Mouse (Mus musculus): Measurements from ENCODE around the gene Riok1. TPM values are rescaled to one million over a fixed set of nuclear protein-coding genes. Genes with fewer than 3 reads are reported as not detected.

The Riok1 gene
- total RNA-seq, 2 experiments from 2014 or later = 8.8 to 10.6 TPM

DNA sequence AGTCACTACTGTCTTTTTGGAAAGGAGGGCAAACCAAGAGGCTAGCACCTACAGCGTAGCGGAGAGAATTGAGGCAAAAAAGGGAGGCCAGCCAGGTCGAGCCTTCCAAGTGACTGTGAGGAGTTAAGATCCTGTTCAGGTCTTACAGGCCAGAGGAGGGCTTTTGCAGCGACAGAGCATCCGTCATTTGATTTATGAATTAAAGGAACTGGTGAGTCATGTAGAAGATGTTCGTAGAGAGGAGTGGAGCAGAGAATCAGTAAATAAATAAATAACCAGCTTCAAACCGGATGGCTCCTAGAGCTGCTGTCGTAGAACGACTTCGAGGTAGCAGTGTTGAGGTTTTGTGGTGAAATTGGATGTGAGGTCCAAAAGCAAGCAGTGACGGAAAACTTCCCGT lies 1.0 kb downstream of the Riok1 start:
- DNase-seq (ENCODE audit: low spot score) = no peak
- intact Hi-C loops (cut with DNase I) = loop anchor here (2.0 to 10.0 kb wide), 2 partner anchors 43 to 583 kb away; partner anchors contain the start of gene Ssr1

DNA sequence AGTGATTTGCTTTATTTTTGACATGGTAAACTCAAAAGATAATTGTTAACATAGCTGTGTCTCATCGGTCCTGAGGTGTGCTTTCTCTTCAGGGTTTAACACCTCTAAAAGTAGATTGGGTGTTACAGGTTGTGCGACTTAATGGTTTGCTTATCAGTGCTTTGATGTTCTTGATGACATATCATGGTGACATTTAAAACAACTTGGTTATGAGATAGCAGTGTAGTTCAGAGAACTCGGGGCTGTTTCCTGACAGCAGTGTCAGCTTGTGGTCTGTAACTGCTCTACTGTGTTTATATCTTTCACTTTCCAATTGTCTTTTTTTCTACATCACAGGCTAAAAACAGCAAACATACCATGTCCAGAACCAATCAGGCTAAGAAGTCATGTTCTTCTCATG lies 13.1 kb downstream of the Riok1 start:
- no peak for DNase-seq (ENCODE audit: low spot score)
- intact Hi-C loops (cut with DNase I) = no loop called here

DNA sequence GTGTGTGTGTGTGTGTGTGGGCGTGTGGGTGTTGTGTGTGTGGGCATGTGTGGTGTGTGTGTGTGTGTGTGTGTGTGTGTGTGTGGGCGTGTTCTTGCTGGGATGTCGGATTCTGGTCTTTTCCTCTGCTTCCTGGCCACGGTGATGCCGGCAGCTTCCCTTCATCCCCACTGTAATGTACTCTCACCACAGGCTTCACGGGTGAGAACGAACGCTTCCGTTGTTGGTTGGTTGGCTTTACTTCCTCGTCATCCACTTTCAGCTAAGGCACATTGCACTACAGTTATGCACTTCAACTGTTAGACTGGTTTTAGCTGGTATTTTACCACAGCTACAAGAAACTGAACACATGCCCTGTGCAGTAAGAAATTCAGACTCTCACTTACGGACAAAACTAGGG lies 25.9 kb downstream of the Riok1 start:
- DNase-seq (ENCODE audit: low spot score) = no peak
- intact Hi-C loops (cut with DNase I) = loop anchor here (5.0 kb wide), 2 partner anchors 110 to 130 kb away; no protein-coding TSS in a partner anchor

DNA sequence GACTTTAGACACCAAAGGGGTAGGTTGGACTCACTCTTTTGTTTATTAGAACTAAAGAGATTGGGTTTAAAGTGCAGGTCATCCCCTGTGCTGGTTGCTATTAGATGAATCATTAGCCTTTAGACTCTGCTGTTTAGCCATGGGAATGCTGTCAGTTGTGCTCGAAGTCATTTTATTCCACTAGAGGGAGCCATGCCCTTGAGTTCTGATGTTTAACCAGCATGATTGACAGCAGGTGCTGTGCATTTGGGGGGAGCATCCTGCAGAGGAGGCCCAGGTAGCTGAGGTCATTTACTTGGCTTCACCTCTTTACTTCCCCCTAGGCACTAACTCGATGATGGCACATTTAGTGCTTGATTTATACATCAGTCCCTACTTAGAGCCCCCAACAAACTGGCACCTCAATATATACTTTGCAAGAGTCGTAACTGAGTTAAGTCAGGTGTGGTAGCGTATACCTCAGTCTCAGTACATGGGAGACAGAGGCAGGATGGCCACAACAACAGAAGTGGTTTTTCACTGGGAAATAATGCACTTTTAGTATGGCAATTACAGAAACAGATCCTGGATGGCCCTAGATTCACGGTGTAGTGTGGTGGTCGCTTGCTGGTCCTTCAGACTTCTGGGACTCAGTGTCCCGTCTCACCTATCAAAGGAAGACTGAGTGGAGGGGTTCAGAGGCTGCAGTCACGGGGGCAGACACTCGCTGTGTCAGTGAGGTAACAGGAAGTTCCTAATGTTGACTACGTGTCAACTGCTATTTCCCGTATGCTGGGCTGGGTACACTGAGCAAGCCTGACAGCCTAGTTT lies 28.3 kb downstream of the Riok1 start:
- no peak for DNase-seq (ENCODE audit: low spot score)
- intact Hi-C loops (cut with DNase I) = loop anchor here (5.0 kb wide), 3 partner anchors 107 to 532 kb away; no protein-coding TSS in a partner anchor

DNA sequence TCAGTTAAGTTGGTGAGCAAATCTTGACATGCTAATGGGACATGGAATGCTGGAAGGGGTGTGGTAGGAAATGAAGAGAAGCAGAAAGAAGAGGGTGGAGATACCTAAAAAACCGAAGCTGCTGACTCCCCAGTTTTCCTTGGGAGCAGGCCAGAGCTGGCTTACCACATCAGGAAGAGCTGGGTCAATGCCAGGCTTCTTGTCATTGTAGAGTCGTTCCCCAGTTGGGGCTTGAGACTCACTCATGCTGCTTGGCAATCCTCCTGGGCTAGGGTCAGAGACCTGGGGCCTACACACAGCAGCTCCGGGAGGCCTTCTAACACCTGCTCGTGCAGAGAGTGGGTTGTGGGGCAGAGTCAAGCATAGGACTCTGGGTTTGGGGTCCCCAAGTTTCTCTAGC lies 34.1 kb downstream of the Riok1 start:
- DNase-seq (ENCODE audit: low spot score) = no peak
- intact Hi-C loops (cut with DNase I) = loop anchor here (10.0 kb wide), 1 partner anchor 74 kb away; no protein-coding TSS in a partner anchor

DNA sequence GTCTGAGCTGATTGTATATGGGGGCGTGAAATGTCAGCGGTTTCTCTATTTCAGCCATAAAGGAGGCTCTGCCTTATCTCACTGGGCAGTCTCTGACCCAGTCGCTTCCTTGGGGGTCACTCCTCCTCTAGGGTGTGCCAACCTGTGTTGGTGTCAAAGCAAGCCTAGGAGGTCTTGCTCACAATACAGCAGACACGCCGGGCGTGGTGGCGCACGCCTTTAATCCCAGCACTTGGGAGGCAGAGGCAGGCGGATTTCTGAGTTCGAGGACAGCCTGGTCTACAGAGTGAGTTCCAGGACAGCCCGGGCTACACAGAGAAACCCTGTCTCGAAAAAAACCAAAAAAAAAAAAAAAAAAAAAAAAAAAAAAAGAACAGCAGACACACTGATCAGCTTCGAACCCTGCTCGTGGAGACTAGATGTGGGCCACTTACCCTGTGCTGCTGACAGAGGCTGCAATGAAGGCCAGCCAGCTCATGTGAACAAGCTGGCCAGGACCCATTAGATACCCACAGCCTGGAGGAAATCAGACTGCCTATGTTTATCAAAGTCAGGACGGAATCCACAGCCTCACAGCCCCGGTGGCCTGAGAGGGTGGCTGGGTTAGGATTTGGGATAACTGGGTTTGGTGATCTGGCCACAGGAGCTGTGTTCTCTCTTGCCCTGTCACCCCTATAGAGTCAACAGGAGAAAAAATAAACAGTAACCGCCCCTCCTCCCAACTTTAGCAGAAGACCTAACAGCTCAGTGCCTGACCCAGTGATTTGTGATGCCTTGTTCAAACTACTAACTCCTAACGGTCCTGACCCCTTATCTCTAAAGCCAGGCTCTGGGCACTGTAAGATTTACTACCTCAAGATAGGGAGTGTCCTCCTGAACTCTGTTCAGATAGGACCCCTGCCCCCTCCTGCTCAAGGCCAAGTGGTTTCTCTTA lies 36.8 kb downstream of the Riok1 start:
- DNase-seq (ENCODE audit: low spot score) = no peak
- intact Hi-C loops (cut with DNase I) = loop anchor here (10.0 kb wide), 1 partner anchor 71 kb away; no protein-coding TSS in a partner anchor

DNA sequence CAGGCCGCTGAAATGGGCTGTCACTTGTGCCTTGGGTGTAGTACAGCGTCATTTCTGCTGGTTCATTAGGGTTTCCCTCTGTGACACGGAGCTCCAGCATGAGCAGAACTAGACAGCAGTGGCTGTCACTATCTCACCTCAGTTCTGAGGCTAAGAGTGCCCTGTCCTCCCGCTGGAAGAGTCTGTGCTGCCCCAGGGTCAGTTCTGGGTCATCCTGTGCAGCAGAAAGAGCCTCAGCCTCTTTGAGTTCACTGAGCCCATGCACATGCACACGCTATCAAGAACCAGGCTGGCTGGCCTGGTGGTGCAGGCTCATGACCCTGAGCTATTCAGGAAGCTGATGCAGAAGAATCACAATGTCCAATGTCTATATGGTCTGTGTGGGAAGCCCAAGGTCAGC lies 37.6 kb downstream of the Riok1 start:
- intact Hi-C loops (cut with DNase I) = loop anchor here (10.0 kb wide), 1 partner anchor 70 kb away; no protein-coding TSS in a partner anchor
- DNase-seq (ENCODE audit: low spot score) = no peak

DNA sequence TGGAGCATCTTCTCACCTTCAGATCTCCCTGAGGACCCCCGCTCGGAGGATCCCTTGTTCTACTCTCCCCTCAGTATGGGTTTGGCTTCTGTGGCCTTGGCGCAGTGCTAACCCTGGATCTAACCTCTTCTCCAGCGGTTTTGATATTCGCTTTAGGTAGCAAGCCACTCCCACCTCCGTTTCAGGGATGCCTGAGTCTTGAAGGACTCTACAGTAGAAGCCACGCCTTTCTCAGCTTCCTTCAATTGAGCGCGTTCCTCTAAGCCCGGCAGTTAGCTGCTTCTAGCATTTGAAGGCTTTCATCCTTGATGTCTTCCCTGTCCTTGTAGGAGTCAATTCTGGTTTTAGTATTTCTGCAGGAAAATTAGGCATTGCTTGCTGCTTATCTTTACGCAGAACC lies 40.3 kb downstream of the Riok1 start:
- intact Hi-C loops (cut with DNase I) = loop anchor here (10.0 kb wide), 1 partner anchor 68 kb away; no protein-coding TSS in a partner anchor
- DNase-seq (ENCODE audit: low spot score) = no peak

DNA sequence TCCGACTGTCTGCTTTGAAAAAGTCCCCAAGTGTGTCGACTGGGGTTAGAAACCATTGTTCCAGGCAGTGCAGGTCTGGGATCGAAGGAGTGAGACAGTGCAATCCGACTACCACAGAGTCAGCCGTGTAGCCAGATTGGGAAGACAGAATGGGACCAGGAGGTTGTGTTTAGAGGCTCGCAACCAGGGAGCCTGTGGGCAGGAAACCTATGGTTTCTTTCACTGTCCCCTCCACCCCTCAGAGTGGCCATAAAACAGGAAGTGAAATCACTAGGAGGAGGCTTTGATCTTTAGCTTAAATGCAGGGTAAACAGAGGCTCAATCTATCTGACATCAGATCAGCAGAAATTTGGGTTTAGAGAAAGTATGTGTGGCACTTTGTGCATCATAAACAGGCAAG lies 42.0 kb downstream of the Riok1 start:
- intact Hi-C loops (cut with DNase I) = loop anchor here (10.0 kb wide), 1 partner anchor 66 kb away; no protein-coding TSS in a partner anchor

DNA sequence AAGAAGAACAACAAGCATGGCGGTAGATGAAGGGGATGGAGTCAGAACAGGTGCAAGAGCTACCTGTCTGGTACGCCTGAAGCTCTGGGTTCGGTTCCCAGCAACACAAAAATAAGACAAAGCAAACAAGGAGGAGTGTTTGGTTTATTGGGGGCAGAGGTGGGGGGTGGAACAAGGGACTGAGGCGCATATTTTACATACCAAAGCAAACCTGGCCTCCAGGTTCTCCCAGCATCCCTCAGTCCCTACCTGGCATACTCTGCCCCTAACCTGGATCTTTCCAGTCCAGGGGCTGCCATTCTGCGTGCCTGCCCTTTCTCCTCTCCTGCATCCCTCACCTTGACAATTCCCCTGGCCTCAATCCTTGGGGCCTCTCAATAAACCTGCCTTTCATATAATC lies 42.6 kb downstream of the Riok1 start:
- intact Hi-C loops (cut with DNase I) = loop anchor here (10.0 kb wide), 1 partner anchor 65 kb away; no protein-coding TSS in a partner anchor
- no peak for DNase-seq (ENCODE audit: low spot score)

More for the DNA sequence above, 42.0 kb downstream of the Riok1 start:
- no peak for DNase-seq (ENCODE audit: low spot score)

DNA sequence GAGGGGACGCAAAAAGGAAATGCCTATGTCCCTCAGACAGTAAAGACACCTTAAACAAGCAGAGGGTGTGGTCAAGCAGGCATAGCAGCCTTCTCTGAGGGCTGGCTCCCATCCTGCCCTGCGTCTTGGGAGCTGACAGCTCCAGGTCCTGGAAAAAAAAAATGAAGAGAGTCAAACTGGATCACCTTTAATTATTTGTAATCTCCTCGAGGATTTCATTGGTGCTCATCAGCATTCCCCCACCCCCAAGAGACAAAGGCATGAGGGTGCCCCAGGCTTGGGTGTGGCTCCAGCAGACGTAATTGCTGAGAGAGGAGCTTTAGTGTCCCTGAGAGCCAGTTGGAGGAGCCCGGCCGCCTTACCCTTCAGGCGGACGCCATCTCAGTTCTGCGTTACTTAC lies 43.2 kb downstream of the Riok1 start:
- no peak for DNase-seq (ENCODE audit: low spot score)
- intact Hi-C loops (cut with DNase I) = no loop called here

DNA sequence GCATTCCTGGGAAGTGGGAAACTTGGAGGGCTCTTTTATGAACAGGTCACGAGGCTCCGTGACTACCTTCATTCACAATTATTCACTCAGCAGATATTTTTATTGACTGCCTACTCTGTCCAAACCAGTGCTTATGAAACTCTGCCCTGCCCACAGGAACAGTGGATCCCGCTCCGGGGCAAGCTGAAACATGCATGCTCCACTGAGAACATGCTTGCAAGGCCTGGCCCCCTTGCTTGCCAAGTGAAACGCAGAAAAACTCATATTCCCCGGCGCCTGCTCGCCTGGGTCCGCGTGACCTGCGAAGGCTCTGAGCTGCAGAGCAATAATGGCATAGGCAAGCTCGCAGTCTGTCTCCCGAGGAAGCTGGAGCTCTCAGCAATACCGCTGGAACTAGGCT lies 43.9 kb downstream of the Riok1 start:
- DNase-seq (ENCODE audit: low spot score) = no peak
- intact Hi-C loops (cut with DNase I) = no loop called here

DNA sequence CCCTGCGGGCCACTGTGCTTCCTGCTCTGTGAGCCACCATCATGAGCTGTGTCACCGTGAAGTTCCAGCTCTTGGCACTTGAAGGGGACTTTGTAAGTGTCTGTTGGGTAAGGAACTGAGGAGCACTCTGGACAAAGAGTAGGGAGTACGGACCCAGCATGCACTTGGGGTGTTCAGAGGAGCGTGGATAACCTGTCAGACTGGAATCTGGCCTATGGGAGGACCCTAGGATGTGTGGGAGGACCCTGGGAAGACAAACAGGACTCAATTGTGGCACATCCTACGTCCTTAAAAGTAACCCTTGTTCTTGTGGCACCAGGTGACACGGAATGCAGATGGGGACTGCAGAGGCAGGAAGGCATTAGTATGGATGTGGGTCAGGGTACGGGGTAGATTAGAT lies 44.4 kb downstream of the Riok1 start:
- intact Hi-C loops (cut with DNase I) = no loop called here
- DNase-seq (ENCODE audit: low spot score) = no peak

DNA sequence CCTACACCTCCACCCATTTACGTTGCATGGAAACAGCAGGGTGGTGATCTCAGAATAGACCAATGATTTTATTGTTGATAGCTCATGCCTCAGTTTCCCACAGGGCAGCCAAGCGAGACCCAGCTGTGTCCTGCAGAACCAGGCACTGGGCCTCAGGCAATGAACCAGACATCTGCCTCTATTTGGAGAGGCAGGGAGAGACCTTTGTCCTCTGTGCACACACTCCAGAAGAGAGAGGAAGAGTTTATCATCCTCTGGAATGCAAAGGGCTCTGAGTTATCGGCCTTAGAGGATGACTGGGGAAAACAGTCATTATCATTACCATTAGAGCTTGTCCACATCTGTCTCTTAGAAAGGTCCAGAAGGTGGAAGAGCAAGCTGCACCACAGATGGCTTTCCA lies 49.9 kb downstream of the Riok1 start:
- intact Hi-C loops (cut with DNase I) = no loop called here
- no peak for DNase-seq (ENCODE audit: low spot score)

DNA sequence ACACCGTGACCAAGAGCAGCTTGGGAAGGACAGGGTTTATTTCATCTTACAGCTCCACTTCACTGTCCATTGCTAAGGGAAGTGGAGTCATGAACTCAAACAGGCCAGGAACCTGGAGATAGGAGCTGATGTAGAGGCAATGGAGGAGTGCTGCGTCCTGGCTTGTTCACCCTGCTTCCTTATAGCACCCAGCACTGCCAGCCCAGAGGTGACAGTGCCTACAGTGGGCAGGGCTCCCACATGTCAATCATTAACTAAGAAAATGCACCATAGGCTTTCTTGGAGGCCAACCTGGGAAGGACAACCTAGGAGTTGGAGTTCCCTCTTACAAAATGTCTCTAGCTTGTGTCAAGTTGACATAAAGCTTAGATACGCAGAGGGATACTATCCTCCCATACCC lies 51.2 kb downstream of the Riok1 start:
- DNase-seq (ENCODE audit: low spot score) = no peak
- intact Hi-C loops (cut with DNase I) = no loop called here

DNA sequence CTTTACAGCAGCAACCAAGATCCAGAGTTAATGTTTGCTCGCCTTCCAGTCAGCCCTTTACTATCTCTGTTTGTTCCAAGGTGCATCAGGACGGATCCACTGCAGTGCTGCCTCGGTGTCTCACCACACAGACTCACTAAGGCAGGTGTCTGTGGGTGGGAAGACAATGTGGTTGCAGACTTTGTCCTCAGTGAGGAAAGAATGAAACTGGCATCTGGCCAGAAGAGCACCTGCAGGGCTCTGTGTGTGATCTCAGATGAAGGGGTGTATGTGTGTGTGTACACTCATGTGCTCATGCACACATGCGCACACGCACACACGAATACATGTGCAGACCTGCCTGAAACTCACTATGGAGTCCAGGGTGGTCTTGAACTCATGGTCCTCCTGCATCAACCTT lies 52.7 kb downstream of the Riok1 start:
- no peak for DNase-seq (ENCODE audit: low spot score)
- intact Hi-C loops (cut with DNase I) = no loop called here

DNA sequence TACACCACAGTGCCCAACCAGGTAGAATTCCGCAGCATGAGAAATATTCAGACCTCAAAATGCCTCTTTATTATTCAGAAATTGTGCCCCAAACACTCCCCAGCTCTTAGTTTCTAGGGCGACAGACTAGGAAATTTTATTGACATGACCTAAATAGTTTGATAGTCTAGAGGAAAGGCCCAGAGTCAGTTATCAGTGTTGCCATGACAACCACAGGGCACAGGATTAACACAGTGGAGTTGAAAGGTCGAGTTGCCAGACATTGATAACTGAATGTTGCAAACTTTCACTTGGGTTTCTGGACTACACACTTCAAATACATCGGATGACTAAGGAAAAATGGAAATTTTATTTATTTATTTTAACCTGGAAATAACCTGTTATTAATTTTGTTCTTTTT lies 53.1 kb downstream of the Riok1 start:
- no peak for DNase-seq (ENCODE audit: low spot score)
- intact Hi-C loops (cut with DNase I) = no loop called here

DNA sequence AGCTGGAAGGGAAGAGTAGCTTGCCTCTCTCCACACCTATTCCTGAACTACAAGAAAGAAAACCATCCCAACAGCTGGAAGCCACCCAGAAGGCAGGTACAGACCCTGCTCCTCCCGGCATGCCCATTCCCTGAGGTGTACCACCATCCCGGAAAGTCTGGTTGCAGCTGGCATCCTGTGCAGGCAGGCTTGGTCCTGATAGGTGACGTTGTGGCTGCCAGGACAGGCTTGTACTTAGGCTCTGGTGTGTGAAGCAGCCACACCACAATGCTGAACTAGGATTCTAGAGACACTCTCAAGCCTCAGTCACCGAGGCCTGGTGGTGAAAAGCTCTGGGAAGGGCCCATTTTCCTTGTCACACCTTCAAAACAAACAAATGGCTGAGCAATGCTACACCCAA lies 59.4 kb downstream of the Riok1 start:
- intact Hi-C loops (cut with DNase I) = no loop called here
- DNase-seq (ENCODE audit: low spot score) = no peak

DNA sequence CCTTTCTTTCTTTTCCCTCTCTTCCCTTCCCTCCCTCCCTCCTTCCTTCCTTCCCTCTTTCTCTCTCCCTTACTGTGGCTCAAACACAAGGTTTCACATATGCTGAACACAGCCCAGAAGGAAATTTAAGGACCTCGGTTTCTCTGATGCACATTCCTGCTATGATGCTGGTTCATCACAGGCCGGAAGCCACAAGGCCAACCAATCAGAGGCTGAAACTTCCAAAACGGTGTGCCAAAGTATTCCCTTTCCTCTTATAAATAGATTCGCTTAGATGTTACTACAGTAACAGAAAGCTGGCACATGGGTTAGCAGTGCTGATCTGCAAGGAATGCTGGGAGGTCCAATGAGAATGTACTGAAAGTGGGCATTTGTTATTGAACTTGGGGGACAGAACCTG lies 66.6 kb downstream of the Riok1 start:
- DNase-seq (ENCODE audit: low spot score) = no peak
- intact Hi-C loops (cut with DNase I) = no loop called here

DNA sequence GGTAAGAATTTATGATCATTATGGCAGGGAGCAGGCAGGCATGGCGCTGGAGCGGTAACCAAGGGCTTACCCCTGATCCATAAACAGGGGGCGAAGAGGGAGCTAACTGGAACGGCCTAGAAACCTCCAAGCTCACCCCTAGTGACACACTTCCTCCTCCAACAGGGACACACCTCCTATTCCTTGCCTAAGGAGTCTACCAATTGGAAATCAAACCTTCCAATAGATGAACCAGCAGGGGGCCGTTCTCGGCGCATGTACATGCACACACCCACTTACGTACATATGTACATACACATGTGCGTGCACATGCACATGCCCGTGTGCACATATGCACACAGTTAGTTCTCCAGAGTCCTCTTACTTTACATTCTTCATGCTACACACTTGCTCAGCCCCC lies 67.7 kb downstream of the Riok1 start:
- intact Hi-C loops (cut with DNase I) = no loop called here
- no peak for DNase-seq (ENCODE audit: low spot score)

DNA sequence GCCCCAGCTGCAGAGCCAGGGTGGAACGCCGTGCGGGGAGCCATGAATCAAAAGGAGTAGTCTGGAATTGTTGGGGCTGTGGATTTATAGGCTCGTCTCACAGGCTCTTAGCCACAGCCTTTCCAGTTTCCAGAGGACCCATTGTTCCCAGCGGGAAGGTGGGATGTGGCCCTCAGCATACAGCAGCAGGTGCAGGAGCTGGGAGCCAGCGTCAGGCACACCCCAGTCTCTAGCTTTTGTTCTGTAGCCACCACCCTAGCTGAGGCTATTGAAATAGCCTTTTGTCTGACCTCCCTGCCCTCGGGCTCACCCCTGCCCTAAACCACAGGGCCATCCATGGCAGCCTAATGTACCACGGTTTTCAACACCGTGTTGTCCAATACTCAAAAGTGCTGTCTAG lies 72.3 kb downstream of the Riok1 start:
- no peak for DNase-seq (ENCODE audit: low spot score)
- intact Hi-C loops (cut with DNase I) = no loop called here

Data from heart, postnatal 25 days (tissue).